Mouse (Mus musculus) MN1 (cell line): ENCODE results near the gene Hlcs.
A peak's percentile ranks its signal among the peaks of the same experiment; 100 is the strongest.

ENCODE experiments used
- DNase-seq: peaks from one replicate; pipeline ENCODE4 v3.0.0-alpha.2; 2016; ENCODE audit warnings: low spot score

Gene Hlcs

DNA sequence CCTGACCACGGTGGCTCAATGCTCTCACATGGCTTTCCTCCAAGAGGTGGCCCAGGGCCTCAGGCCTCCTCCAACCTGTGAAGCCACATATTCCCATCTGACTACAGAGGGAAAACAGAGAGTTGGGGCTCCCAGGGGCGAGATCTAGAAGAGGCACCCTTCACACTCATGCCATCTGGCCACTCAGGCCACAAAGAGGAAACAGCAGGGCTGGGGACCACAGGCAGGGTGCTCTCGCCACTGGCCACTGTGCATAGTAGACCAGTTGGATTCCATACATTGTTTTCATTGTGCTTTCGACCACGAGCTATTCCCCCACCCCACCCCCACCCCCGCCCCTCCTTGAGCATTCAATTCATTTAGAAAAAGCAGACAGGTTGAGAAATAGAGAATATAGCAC is 151.4 kb downstream of the Hlcs start:
- no peak for DNase-seq

- no peak for DNase-seq
These were observed 155.6 kb downstream of the Hlcs start for GRCm38 (mm10) chr16:94157819-94158218.

GRCm38 (mm10) chr16:94155041-94155653 is 158.2 kb downstream of the Hlcs start:
- DNase-seq = peak; percentile 58

DNA sequence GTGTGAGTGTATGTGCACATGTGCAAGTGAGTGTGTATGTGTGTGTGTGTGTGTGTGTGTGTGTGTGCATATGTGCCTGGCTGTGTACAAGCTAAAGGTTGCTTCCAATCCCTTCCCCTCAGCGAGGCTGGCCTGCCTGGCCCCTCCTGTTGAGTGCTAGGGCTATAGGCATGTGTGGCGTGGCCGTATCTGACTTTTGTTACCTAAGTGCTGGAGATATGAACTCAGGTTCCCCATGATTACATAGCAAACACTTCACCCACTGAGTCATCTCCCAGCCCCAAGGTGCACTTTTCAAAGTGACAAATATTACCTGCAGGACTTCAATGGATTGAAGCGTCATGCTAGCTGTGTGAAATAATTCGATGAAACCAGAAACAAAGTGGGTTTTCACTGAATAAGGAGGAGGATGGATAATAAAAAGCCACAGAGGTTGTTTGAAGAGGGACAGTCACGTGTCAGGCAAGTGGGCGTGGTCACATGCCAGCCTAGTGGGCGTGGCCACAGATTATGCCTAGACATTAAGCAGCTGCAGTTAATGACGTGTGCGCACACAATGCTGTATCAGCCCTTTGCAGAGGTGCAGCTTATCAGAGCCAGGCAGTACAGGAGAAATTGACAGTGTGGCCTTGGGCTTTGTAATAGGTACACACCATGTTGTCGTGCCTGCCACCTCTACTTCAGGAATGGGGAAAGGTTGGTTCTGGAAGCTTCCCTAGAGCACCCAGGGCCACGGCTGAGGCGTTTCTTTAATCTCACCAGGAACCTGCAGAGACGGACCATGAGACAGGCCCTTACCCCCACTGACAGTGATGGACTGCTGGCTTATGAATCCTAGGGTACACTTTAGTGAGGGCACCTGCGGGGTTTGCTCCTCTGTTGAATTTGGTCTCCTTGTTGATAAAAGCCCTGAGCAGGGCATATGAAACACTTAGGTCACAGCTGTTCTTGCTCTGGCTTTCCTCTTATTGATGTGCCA is 163.0 kb downstream of the Hlcs start:
- no peak for DNase-seq

DNA sequence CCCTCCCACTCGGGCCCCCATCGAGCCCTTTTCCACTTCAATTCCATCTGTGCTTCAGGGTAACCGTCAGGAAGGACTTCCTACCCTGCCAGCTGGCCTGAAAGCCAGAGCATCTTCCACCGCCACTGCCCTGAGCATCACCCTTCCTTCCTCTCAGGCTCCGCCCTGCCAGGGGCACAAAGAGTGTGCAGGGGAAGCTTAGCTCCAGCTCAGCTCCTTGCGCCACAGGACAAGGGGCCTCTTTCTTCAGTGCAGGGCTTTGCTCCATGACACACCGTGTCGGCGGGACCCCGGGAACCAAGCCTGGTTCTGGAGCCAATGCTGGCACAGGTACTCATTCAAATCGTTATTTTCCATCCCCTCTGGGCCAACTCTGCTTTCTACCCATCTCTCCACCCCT is 165.2 kb downstream of the Hlcs start:
- no peak for DNase-seq

DNA sequence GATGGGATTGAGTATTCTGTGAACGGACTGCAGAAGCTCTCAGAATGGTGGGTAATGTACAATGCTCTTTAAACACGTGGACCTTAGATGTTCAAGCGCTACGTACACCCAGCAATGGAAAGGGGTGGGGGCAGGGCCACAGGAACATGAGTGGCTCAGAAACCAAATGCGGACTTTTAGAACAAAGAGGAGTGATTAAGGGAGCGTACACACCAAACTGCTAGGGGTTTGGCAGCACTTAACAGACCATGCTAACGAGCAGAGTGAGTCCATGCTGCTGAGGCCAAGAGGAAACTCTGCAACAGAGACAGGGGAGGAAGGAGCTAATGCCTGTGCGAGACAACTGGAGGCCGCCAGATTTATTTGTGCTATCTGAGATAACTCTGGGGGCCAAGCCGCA is 170.0 kb downstream of the Hlcs start:
- DNase-seq = no peak

- no peak for DNase-seq
These were observed 172.6 kb downstream of the Hlcs start for GRCm38 (mm10) chr16:94140746-94141145.

DNA sequence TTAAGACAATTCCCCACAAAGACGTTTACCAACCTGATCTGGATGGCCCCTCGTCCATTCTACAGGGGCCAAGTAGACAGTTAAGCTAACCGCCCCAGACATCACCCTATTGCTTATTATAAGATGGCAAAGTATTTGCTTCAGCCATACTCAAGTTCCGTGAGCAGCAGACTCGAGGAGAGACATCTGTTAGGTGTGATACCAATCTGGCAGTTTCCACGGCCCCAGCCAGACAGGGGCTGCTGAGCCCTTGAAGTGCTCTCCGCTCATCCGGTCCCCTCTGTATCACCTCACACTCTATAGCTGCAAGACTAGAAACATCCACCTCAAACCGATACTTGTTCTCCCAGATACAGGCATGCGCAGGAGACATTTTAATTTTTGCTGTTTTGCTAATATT is 179.2 kb downstream of the Hlcs start:
- DNase-seq = no peak

- no peak for DNase-seq
These were observed 185.0 kb downstream of the Hlcs start for GRCm38 (mm10) chr16:94128236-94128835.

GRCm38 (mm10) chr16:94126200-94126599 is 187.2 kb downstream of the Hlcs start:
- no peak for DNase-seq

DNA sequence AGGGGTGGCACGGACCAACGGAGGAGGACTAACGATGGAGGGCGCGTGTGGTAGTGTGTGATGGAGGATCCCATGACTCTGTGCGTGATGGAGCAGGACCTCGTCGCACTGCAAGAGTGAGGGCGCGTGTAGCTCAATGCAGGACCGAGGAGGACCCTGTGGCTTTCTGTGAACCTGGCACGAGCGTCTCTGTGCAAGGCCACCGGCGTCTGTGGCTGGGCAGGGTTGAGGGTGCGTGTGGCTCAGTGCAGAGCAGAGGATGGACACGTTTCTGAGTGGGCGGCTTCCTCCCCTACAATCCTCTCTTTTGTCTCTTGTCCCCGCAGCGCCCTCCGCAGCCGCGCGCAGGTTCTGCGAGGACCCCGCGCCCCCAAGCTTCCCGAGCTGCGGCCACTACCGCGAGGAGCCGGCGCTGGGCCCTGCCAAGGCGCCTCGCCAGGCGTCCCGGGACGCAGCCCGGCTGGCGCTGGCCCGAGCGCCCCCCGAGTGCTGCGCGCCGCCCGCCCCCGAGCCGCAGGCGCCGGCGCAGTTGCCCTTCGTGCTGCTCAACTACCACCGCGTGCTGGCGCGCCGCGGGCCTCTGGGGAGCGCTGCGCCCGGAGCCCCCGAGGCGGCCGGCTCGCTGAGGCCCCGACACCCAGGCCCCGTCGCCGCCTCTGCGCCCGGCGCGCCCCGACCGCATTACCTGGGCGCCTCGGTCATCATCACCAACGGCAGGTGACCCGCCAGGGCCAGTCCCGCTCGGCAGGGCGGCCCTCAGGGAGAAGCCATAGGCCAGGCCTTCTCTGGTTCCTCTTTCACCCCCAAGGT is 188.0 kb downstream of the Hlcs start:
- DNase-seq = no peak

GRCm38 (mm10) chr16:94123247-94123646 is 190.1 kb downstream of the Hlcs start:
- peak; percentile 63 for DNase-seq

DNA sequence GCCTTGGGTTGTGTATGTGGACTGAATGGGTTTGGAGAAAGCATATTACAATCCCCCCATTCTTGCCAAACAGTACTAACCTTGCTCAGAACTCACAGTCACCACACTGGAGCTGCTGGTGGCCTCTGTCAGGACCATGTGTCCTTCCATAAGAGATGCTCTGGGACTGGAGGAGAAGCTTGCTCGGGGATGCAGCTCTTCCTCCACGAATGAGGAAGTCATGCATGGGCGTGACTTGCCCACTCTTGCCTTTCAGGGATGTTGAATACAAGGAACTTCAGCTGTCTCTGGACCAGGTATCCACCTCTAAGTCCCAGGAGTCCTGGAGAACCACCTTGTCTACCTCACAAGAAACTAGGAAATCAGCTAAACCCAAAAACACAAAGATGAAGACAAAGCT is 191.0 kb downstream of the Hlcs start:
- no peak for DNase-seq

DNA sequence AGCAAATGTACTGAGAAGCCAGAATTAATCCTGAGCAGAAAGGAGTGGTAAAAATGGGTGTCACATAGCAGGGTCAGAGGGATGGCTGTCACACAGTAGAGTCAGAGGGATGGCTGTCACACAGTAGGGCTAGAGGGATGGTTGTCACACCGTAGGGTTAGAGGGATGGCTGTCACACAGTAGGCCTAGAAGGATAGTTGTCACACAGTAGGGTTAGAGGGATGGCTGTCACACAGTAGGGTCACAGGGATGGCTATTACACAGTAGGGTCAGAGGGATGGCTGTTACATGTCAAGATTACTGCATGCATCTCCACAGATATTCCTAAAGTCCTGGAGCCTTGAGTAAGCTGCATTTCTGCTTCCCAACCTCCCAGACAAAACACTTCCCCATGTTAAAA is 195.0 kb downstream of the Hlcs start:
- DNase-seq = no peak

GRCm38 (mm10) chr16:94117333-94117732 is 196.0 kb downstream of the Hlcs start:
- peak; percentile 34 for DNase-seq

DNA sequence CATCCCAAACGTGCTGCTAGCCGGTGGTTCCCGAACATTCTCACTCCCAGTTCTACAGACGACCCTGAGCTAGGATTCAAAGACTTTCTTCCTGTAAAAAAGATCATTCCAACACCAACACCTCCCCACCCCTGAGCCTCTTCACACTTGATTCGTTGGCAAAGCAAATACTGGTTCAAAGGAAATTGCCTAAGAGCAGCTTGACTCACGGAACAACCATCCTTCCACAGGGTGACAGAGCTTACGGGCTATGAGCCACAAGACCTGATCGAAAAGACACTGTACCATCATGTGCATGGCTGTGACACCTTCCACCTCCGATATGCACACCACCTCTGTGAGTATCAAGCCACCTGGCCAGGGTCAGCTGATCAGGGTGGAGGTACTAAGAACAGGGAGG is 198.7 kb downstream of the Hlcs start:
- no peak for DNase-seq

DNA sequence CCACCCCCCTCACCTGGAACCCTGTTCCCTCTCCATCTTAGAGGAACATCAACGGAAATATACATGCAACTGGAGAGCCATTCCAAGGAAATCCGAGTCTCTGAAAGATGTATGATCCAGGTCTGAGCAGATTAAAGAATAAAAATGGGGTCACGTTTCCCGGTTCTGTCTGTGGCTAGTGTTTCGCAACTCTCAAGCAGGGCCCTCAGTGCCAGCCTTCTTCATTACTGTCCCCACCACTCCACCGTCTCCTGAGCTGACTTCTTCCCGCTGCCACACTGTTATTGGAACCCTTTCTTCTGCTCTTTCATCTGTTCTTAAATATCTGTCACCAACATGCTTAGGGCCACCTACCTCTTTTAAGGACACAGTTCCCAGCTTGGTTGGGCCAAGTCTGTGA is 200.2 kb downstream of the Hlcs start:
- DNase-seq = no peak

DNA sequence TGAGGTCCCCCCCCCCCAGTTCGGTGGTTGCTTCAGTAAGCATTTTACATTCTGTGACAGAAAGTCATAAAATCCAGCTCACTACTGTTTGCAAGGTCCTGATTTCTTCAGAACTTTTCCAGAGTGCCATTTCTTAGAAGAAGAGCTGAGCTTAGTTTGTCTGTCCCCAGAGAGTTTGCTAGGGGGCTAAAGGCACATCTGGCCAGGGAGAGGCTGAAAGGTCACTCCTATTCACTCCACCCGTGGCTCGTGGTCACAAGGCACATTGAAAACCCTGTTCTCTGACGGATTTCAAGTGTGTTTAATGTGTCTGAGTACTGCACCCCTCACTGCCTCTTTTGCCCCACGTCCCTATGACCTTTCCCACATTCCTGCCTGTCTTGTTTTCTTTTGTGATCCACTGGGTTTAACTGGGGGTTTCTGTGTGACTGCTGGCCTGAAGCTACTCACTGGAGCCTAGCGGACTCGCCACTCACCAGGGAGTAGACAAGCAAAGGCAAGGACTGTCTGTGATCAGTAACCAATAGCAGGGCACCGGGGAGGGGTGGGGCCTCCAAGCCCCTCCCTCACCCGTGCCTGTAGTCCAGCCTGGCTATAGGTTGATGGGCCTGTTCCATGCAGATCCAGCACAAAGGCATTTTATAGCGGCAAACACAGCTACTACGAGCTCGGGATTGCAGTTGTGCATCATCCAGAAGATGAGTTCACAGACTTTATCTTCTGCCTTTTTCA is 215.5 kb downstream of the Hlcs start:
- no peak for DNase-seq

DNA sequence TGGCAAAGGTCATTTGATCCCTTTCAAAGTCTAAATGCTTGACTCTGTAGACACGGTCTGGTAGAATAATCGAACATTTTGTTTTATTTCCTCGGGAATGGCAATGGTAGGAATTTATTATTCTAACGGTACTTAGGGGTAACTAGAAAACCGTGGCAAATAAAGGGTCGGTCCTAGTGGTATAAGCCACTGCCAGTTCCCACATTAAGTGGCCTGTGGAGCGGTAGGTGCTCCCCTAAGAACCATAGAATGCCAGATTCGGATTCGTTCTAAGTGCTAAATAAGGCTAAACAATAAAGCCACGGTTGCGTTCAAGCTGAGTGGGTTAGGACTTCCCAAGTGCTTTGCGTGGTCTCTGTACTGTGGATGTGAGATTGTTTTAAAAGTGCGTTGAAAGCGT is 216.9 kb downstream of the Hlcs start:
- no peak for DNase-seq

DNA sequence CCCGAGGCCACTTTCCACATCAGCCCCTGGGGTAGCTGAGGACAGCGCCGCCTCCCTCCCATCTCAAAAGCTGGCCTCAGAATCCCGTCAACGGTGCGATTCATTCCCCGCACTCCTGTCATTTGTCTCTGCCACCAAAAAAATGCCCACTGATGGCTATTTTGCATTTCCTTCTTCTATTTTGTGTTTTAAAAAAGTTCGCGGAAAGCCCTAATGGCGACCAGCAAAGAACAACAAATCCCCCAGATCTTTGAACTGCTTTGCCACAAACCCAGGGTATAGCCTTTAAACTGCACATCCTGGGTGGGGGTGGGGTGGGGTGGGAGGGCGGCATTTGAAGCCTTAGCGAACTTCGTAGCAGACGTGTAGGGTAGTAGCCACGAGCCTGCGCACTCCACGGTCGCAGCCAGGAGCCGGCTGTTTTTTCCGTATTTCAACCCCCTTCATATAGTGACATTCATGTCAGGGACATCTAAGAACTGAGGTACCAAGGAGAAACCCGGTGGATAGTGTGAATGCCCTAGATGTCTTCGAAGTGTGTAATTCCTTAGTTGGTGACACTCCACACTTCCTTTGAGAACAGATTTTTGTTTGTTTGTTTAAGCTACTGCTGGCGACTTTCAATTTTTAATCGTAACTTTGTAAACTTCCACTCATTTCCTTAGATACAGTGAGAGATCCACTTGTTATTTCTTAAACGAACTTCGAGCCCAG is 218.1 kb downstream of the Hlcs start:
- no peak for DNase-seq
